Mouse (Mus musculus) intestine, embryonic 15.5 days (tissue): ENCODE results near the gene Klk5. TPM values are rescaled to one million over a fixed set of nuclear protein-coding genes. Genes with fewer than 3 reads are reported as not detected.

Experiments used
- ATAC-seq: fragments of 200-750 bp; cut with Nextera tagmentation; 2 replicates; pipeline ENCODE4 v1.8.0; 2017; ENCODE audit warnings: moderate TSS enrichment, moderate library complexity
- H3K27ac ChIP-seq: fragments of 300-500 bp; sonication (generic); 2 replicates; pipeline ENCODE4 v1.5.1; 2015; ENCODE audit warnings: mild to moderate bottlenecking, inconsistent platforms
- H3K27me3 ChIP-seq: fragments of 300-500 bp; sonication (generic); replicated peaks from 2 replicates; pipeline ENCODE4 v1.6.1; 2015; ENCODE audit warnings: inconsistent platforms
- H3K36me3 ChIP-seq: fragments of 300-500 bp; sonication (generic); 2 replicates; pipeline ENCODE4 v1.6.1; 2015; ENCODE audit warnings: inconsistent platforms
- H3K4me1 ChIP-seq: fragments of 300-500 bp; sonication (generic); replicated peaks from 2 replicates; pipeline ENCODE4 v1.6.1; 2015; ENCODE audit warnings: inconsistent platforms
- H3K4me2 ChIP-seq: fragments of 300-500 bp; sonication (generic); replicated peaks from 2 replicates; pipeline ENCODE4 v1.6.1; 2015; ENCODE audit warnings: mild to moderate bottlenecking, inconsistent platforms
- H3K4me3 ChIP-seq: fragments of 300-500 bp; sonication (generic); replicated peaks from 2 replicates; pipeline ENCODE4 v1.5.1; 2015; ENCODE audit warnings: inconsistent platforms
- H3K9ac ChIP-seq: fragments of 300-500 bp; sonication (generic); 2 replicates; pipeline ENCODE4 v1.6.1; 2015; ENCODE audit warnings: inconsistent platforms
- H3K9me3 ChIP-seq: fragments of 300-500 bp; sonication (generic); 2 replicates; pipeline ENCODE4 v1.6.1; 2016; ENCODE audit warnings: inconsistent platforms
- WGBS: fragments of 180-500 bp; shearing (Covaris S2); methylation state at CpG from one replicate; pipeline ENCODE4 v1.1.7; 2015; 5-methylcytosine and 5-hydroxymethylcytosine counted together
- polyA plus RNA-seq: library from polyadenylated mRNA; unstranded; fragments of >200 nt; fragmentation: Nextera tagmentation; extraction: Ambion mirVana; gene quantifications from 2 replicates; pipeline ENCODE4 v1.2.1, GENCODE M21; 2015

Gene Klk5
- not detected in 2 replicates for polyA plus RNA-seq

GRCm38 (mm10) chr7:43841701-43842100 lies at the start of gene Klk5:
Gene Klk5, plus strand, starts transcription at chr7:43841971.
- Histone ChIP-seq H3K4me3 (no peak within 1 kb of the TSS), H3K4me1 (no peaks in the 10 kb centered on the region), H3K4me2 (no peak within 1 kb of the TSS), H3K36me3 (no peaks in the 10 kb centered on the region), H3K9ac (no peak within 1 kb of the TSS), H3K9me3 (no peaks in the 10 kb centered on the region), H3K27ac (no peak within 1 kb of the TSS), H3K27me3 (no peaks in the 10 kb centered on the region)
- no peak for ATAC-seq
- 41% methylated on average over 3 of the region's 3 CpGs for WGBS

GRCm38 (mm10) chr7:43796355-43796754 lies 45.4 kb upstream of the Klk5 start:
- peak; percentile 21 for ATAC-seq
- peak overlapping the region; percentile 84 for H3K4me2 ChIP-seq
- no peak overlapping the region for H3K27ac ChIP-seq
- 8% methylated on average over 8 of the region's 8 CpGs for WGBS
- H3K27me3 ChIP-seq: no peaks in the 10 kb centered on the region; the same call in 1 of the 2 replicates
- peak overlapping the region; percentile 45 for H3K4me3 ChIP-seq
- H3K36me3 ChIP-seq: no peaks in the 10 kb centered on the region
- H3K9me3 ChIP-seq: no peaks in the 10 kb centered on the region
- no peak overlapping the region for H3K9ac ChIP-seq
- 0 out of 2 replicates have a peak, but pooled peaks cover 5% of the 10 kb centered on the region for H3K4me1 ChIP-seq

GRCm38 (mm10) chr7:43797333-43797769 lies 44.4 kb upstream of the Klk5 start, which contains the start of gene Klk8:
Gene Klk8, plus strand, starts transcription at chr7:43797577.
- WGBS: under 1% methylated on average over 28 of the region's 28 CpGs
- peak within 1 kb of the TSS; percentile 24 for H3K9ac ChIP-seq

GRCm38 (mm10) chr7:43797844-43798462 lies 43.8 kb upstream of the Klk5 start:
- WGBS: 34% methylated on average over 13 of the region's 13 CpGs
- peak overlapping the region; percentile 84 for H3K4me2 ChIP-seq
- H3K27me3 ChIP-seq: no peaks in the 10 kb centered on the region; the same call in 1 of the 2 replicates
- H3K9ac ChIP-seq: peak overlapping the region; percentile 24; the same call in 1 of the 2 replicates
- no peaks in the 10 kb centered on the region for H3K9me3 ChIP-seq
- peak; percentile 27; the same call in 1 of the 2 replicates for ATAC-seq
- no peaks in the 10 kb centered on the region for H3K36me3 ChIP-seq
- H3K27ac ChIP-seq: no peak overlapping the region
- 0 out of 2 replicates have a peak, but pooled peaks cover 5% of the 10 kb centered on the region for H3K4me1 ChIP-seq
- peak overlapping the region; percentile 45 for H3K4me3 ChIP-seq

More at GRCm38 (mm10) chr7:43797333-43797769, 44.4 kb upstream of the Klk5 start, which contains the start of gene Klk8:
- peak within 1 kb of the TSS; percentile 45 for H3K4me3 ChIP-seq
- 0 out of 2 replicates have a peak, but pooled peaks cover 5% of the 10 kb centered on the region for H3K4me1 ChIP-seq
- no peaks in the 10 kb centered on the region for H3K36me3 ChIP-seq
- ATAC-seq: peak; percentile 55
- H3K4me2 ChIP-seq: peak within 1 kb of the TSS; percentile 84
- H3K27me3 ChIP-seq: no peaks in the 10 kb centered on the region; the same call in 1 of the 2 replicates
- H3K9me3 ChIP-seq: no peaks in the 10 kb centered on the region
- H3K27ac ChIP-seq: no peak within 1 kb of the TSS

- Histone ChIP-seq H3K4me3 (no peak overlapping the region), H3K9me3 (no peaks in the 10 kb centered on the region), H3K36me3 (no peaks in the 10 kb centered on the region), H3K27ac (no peak overlapping the region), H3K4me1 (0 out of 2 replicates have a peak, but pooled peaks cover 5% of the 10 kb centered on the region), H3K27me3 (no peaks in the 10 kb centered on the region; the same call in 1 of the 2 replicates), H3K4me2 (no peak overlapping the region), H3K9ac (no peak overlapping the region)
- 80% methylated on average over 7 of the region's 7 CpGs for WGBS
- ATAC-seq: no peak
Observed at GRCm38 (mm10) chr7:43799876-43800275, 41.9 kb upstream of the Klk5 start.

GRCm38 (mm10) chr7:43810994-43811393 lies 30.8 kb upstream of the Klk5 start, which contains the start of gene Klk7:
Gene Klk7, plus strand, starts transcription at chr7:43811294.
- no peak for ATAC-seq
- no peak within 1 kb of the TSS for H3K4me3 ChIP-seq
- no peaks in the 10 kb centered on the region for H3K36me3 ChIP-seq
- H3K27ac ChIP-seq: no peak within 1 kb of the TSS
- no peaks in the 10 kb centered on the region for H3K4me1 ChIP-seq
- no peak within 1 kb of the TSS for H3K4me2 ChIP-seq
- WGBS: 44% methylated on average over 5 of the region's 5 CpGs
- H3K9me3 ChIP-seq: no peaks in the 10 kb centered on the region
- no peaks in the 10 kb centered on the region for H3K27me3 ChIP-seq
- no peak within 1 kb of the TSS for H3K9ac ChIP-seq

GRCm38 (mm10) chr7:43815211-43815610 lies 26.6 kb upstream of the Klk5 start:
- 84% methylated on average over 7 of the region's 7 CpGs for WGBS
- H3K36me3 ChIP-seq: no peaks in the 10 kb centered on the region
- no peak overlapping the region for H3K27ac ChIP-seq

GRCm38 (mm10) chr7:43816746-43817145 lies 25.0 kb upstream of the Klk5 start:
- no peak overlapping the region for H3K4me2 ChIP-seq
- no peaks in the 10 kb centered on the region for H3K27me3 ChIP-seq
- H3K9me3 ChIP-seq: no peaks in the 10 kb centered on the region
- no peak overlapping the region for H3K4me3 ChIP-seq
- H3K4me1 ChIP-seq: no peaks in the 10 kb centered on the region
- H3K36me3 ChIP-seq: no peaks in the 10 kb centered on the region
- H3K27ac ChIP-seq: no peak overlapping the region
- no peak for ATAC-seq
- no peak overlapping the region for H3K9ac ChIP-seq

More at GRCm38 (mm10) chr7:43815211-43815610, 26.6 kb upstream of the Klk5 start:
- ATAC-seq: no peak
- Histone ChIP-seq H3K9ac (no peak overlapping the region), H3K9me3 (no peaks in the 10 kb centered on the region), H3K4me2 (no peak overlapping the region), H3K4me3 (no peak overlapping the region), H3K27me3 (no peaks in the 10 kb centered on the region), H3K4me1 (no peaks in the 10 kb centered on the region)

GRCm38 (mm10) chr7:43821581-43821980 lies 20.2 kb upstream of the Klk5 start:
- Histone ChIP-seq H3K4me1 (no peaks in the 10 kb centered on the region), H3K36me3 (no peaks in the 10 kb centered on the region), H3K4me3 (no peak overlapping the region), H3K9ac (no peak overlapping the region), H3K27ac (no peak overlapping the region), H3K9me3 (no peaks in the 10 kb centered on the region), H3K27me3 (no peaks in the 10 kb centered on the region), H3K4me2 (no peak overlapping the region)
- 89% methylated on average over 7 of the region's 7 CpGs for WGBS
- no peak for ATAC-seq

- ATAC-seq: no peak
- Histone ChIP-seq H3K9me3 (no peaks in the 10 kb centered on the region), H3K9ac (no peak within 1 kb of the TSS), H3K4me1 (no peaks in the 10 kb centered on the region), H3K4me3 (no peak within 1 kb of the TSS), H3K27me3 (no peaks in the 10 kb centered on the region), H3K36me3 (no peaks in the 10 kb centered on the region), H3K4me2 (no peak within 1 kb of the TSS), H3K27ac (no peak within 1 kb of the TSS)
- WGBS: 81% methylated on average over 10 of the region's 10 CpGs
Observed at GRCm38 (mm10) chr7:43824199-43824598, 17.6 kb upstream of the Klk5 start, which contains the start of gene Klk6. Gene Klk6, plus strand, starts transcription at chr7:43824499.

GRCm38 (mm10) chr7:43826056-43826455 lies 15.7 kb upstream of the Klk5 start:
- H3K9ac ChIP-seq: no peak overlapping the region
- 83% methylated on average over 5 of the region's 5 CpGs for WGBS
- no peaks in the 10 kb centered on the region for H3K36me3 ChIP-seq
- ATAC-seq: no peak
- H3K4me2 ChIP-seq: no peak overlapping the region
- H3K4me3 ChIP-seq: no peak overlapping the region
- H3K9me3 ChIP-seq: no peaks in the 10 kb centered on the region
- H3K27me3 ChIP-seq: no peaks in the 10 kb centered on the region
- no peaks in the 10 kb centered on the region for H3K4me1 ChIP-seq
- H3K27ac ChIP-seq: no peak overlapping the region

GRCm38 (mm10) chr7:43827706-43828105 lies 14.1 kb upstream of the Klk5 start:
- H3K9ac ChIP-seq: no peak overlapping the region
- H3K27me3 ChIP-seq: no peaks in the 10 kb centered on the region
- 76% methylated on average over 4 of the region's 4 CpGs for WGBS
- no peak overlapping the region for H3K27ac ChIP-seq
- H3K36me3 ChIP-seq: no peaks in the 10 kb centered on the region
- ATAC-seq: 0 out of 2 replicates have a peak, but pooled peaks have one; percentile 43
- no peaks in the 10 kb centered on the region for H3K4me1 ChIP-seq
- no peaks in the 10 kb centered on the region for H3K9me3 ChIP-seq
- H3K4me2 ChIP-seq: no peak overlapping the region
- no peak overlapping the region for H3K4me3 ChIP-seq
